20 mouse cellular contexts compared by ENCODE assay signal in the genomic region with DNA sequence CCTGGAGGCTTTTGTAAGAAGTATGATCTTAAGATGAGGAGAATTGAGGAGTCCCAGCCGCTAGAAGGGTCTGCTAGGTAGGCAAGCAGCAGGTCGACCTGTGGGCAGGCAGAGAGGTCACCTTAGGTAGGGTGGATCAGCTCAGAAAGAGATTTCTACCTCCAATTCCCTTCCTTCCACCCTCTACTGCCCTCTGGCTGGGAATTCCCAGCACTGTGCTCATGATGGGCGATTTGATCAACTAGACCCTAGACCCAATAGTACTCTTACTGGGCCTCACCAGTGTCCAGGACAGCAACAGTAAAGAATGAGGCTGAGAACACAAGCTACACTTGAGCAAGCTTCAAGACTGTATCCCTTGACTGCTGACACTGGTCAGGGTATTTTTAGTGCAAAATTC. TPM values are rescaled to one million over a fixed set of nuclear protein-coding genes. Genes with fewer than 3 reads are reported as not detected.
"Had no signal": no experiment of that assay in that cellular context is flagged by ENCODE, and none has a peak within 500 bp of the region (broad histone marks: within the 10 kb centered on the region; RNA-seq: fewer than 3 reads in every experiment).

No protein-coding gene starts in this region.

- H3K4me2 ChIP-seq: liver, embryonic 11.5 days; liver, embryonic 15.5 days; lung, embryonic 14.5 days; midbrain, embryonic 11.5 days had no signal

- H3K9me3 ChIP-seq: limb, embryonic 10.5 days; liver, embryonic 15.5 days; megakaryocyte, embryonic 14.5 days had no signal

- H3K4me1 ChIP-seq: limb, embryonic 10.5 days; liver, embryonic 15.5 days; megakaryocyte, embryonic 14.5 days had no signal

- H3K27ac ChIP-seq: limb, embryonic 10.5 days; liver, embryonic 15.5 days; macrophage had no signal

- DNase-seq: kidney, adult 8-10 months; kidney, postnatal 25 days; lung, embryonic 14.5 days; lung, postnatal 10 days; right cerebral cortex, postnatal 14 days; thymus, adult 2 months; thymus, postnatal 25 days had no signal

- H3K4me3 ChIP-seq: limb, embryonic 10.5 days; liver, embryonic 15.5 days; megakaryocyte, embryonic 14.5 days had no signal

- H3K27me3 ChIP-seq: liver, embryonic 15.5 days had no signal

- H3K36me3 ChIP-seq: limb, embryonic 10.5 days; liver, embryonic 15.5 days had no signal

- H3K9ac ChIP-seq: liver, embryonic 15.5 days; lung, embryonic 14.5 days had no signal

- ATAC-seq: intestine, embryonic 16.5 days had no signal

RNA-seq across cellular contexts. Expression of a gene that starts 49.0 kb away (rescaled TPM):
- total RNA-seq: layer of hippocampus, adult 18-20 months; layer of hippocampus, postnatal 10 days; left cerebral cortex, postnatal 14 days had no signal
- polyA plus RNA-seq: intestine, embryonic 16.5 days; liver, embryonic 11.5 days; liver, embryonic 15.5 days; lung, embryonic 14.5 days; macrophage; midbrain, embryonic 11.5 days; small intestine, adult 2 months; stomach, embryonic 16.5 days; thymus, adult 2 months; urinary bladder, adult 2 months had no signal
